Mouse (Mus musculus): ENCODE measurements around the gene Gm21969. TPM values are rescaled to one million over a fixed set of nuclear protein-coding genes. Genes with fewer than 3 reads are reported as not detected.

Gene Gm21969
- total RNA-seq, 2 experiments from 2014 or later, result not detected

GRCm38 (mm10) chr4:139616276-139617000, 13.5 kb downstream of the Gm21969 start:
- no peak for DNase-seq (ENCODE audit: low spot score in 2 of 2)

- DNase-seq (ENCODE audit: low spot score in 2 of 2), result no peak
Measured at GRCm38 (mm10) chr4:139617001-139617364, 14.0 kb downstream of the Gm21969 start.

- no peak for DNase-seq (ENCODE audit: low spot score in 2 of 2)
Measured at GRCm38 (mm10) chr4:139619765-139620164, 16.8 kb downstream of the Gm21969 start.

- peak; percentile 92 to 96 for DNase-seq (ENCODE audit: low spot score in 2 of 2)
Measured at GRCm38 (mm10) chr4:139622373-139623282, 19.6 kb downstream of the Gm21969 start, which contains the start of gene Aldh4a1. TSS of gene Aldh4a1 (plus strand) at chr4:139622866.

GRCm38 (mm10) chr4:139623434-139624115, 20.6 kb downstream of the Gm21969 start:
- no peak for DNase-seq (ENCODE audit: low spot score in 2 of 2)

- no peak for DNase-seq (ENCODE audit: low spot score in 2 of 2)
Measured at GRCm38 (mm10) chr4:139624116-139624489, 21.1 kb downstream of the Gm21969 start.

GRCm38 (mm10) chr4:139624706-139625105, 21.7 kb downstream of the Gm21969 start:
- DNase-seq (ENCODE audit: low spot score in 2 of 2), result peak; percentile 31 to 61

- DNase-seq (ENCODE audit: low spot score in 2 of 2), result no peak
Measured at GRCm38 (mm10) chr4:139627361-139627760, 24.4 kb downstream of the Gm21969 start.

GRCm38 (mm10) chr4:139630171-139630570, 27.2 kb downstream of the Gm21969 start:
- DNase-seq (ENCODE audit: low spot score in 2 of 2), result no peak

GRCm38 (mm10) chr4:139631141-139631540, 28.2 kb downstream of the Gm21969 start:
- DNase-seq (ENCODE audit: low spot score in 2 of 2), result no peak

- DNase-seq (ENCODE audit: low spot score in 2 of 2), result no peak
Measured at GRCm38 (mm10) chr4:139631569-139632253, 28.7 kb downstream of the Gm21969 start.

- no peak for DNase-seq (ENCODE audit: low spot score in 2 of 2)
Measured at GRCm38 (mm10) chr4:139632254-139632580, 29.2 kb downstream of the Gm21969 start.

- DNase-seq (ENCODE audit: low spot score in 2 of 2), result peak; percentile 44 to 76
Measured at GRCm38 (mm10) chr4:139636373-139636772, 33.4 kb downstream of the Gm21969 start.

GRCm38 (mm10) chr4:139637847-139638246, 34.9 kb downstream of the Gm21969 start:
- no peak for DNase-seq (ENCODE audit: low spot score in 2 of 2)

GRCm38 (mm10) chr4:139638356-139638755, 35.4 kb downstream of the Gm21969 start:
- no peak for DNase-seq (ENCODE audit: low spot score in 2 of 2)

- DNase-seq (ENCODE audit: low spot score in 2 of 2), result no peak
Measured at GRCm38 (mm10) chr4:139639801-139640200, 36.8 kb downstream of the Gm21969 start.

- no peak for DNase-seq (ENCODE audit: low spot score in 2 of 2)
Measured at GRCm38 (mm10) chr4:139640333-139640732, 37.3 kb downstream of the Gm21969 start.

GRCm38 (mm10) chr4:139640775-139641174, 37.8 kb downstream of the Gm21969 start:
- DNase-seq (ENCODE audit: low spot score in 2 of 2), result no peak

GRCm38 (mm10) chr4:139641829-139642425, 38.9 kb downstream of the Gm21969 start:
- no peak for DNase-seq (ENCODE audit: low spot score in 2 of 2)

- peak; percentile 72 to 89 for DNase-seq (ENCODE audit: low spot score in 2 of 2)
Measured at GRCm38 (mm10) chr4:139643972-139644371, 41.0 kb downstream of the Gm21969 start.

GRCm38 (mm10) chr4:139646916-139647315, 43.9 kb downstream of the Gm21969 start:
- DNase-seq (ENCODE audit: low spot score in 2 of 2), result no peak

Data from layer of hippocampus, adult 18-20 months (tissue).